Mouse (Mus musculus) heart, embryonic 14.5 days (tissue): ENCODE results near the gene Nfic. TPM values are rescaled to one million over a fixed set of nuclear protein-coding genes. Genes with fewer than 3 reads are reported as not detected.

Experiments
- ATAC-seq: fragments of 200-750 bp; cut with Nextera tagmentation; 2 replicates; pipeline ENCODE4 v1.8.0; 2017; ENCODE audit warnings: low read depth, moderate TSS enrichment; ENCODE audit not compliant: insufficient number of reproducible peaks, insufficient read depth, low FRiP score
- H3K27ac ChIP-seq, 2 experiments: fragments of 200-500 bp in 1 of 2; fragments of 300-500 bp in 1 of 2; sonication (generic) in 1 of 2; replicated peaks in 1 of 2; 2 replicates each; pipeline ENCODE4 v1.5.1; 2012 to 2014; ENCODE audit warnings: low read depth in 2 of 2, low read length in 2 of 2, control low read depth in 1 of 2, mild to moderate bottlenecking in 1 of 2, mixed read lengths in 1 of 2; ENCODE audit not compliant: control insufficient read depth in 1 of 2, insufficient read depth in 1 of 2
- H3K27me3 ChIP-seq: fragments of 300-500 bp; sonication (generic); 2 replicates; pipeline ENCODE4 v1.6.1; 2014; ENCODE audit warnings: mild to moderate bottlenecking, low read length, control low read depth; ENCODE audit not compliant: control insufficient read depth, insufficient read depth
- H3K36me3 ChIP-seq: fragments of 300-500 bp; sonication (generic); 2 replicates; pipeline ENCODE4 v1.6.1; 2014; ENCODE audit warnings: mild to moderate bottlenecking, control low read depth, low read length, mixed read lengths; ENCODE audit not compliant: control insufficient read depth, insufficient read depth
- H3K4me1 ChIP-seq, 2 experiments: fragments of 200-500 bp in 1 of 2; fragments of 300-500 bp in 1 of 2; sonication (generic) in 1 of 2; 2 replicates each; pipeline ENCODE4 v1.6.1; 2012 to 2014; ENCODE audit warnings: low read length in 2 of 2, control low read depth in 1 of 2, mixed read lengths in 1 of 2; ENCODE audit not compliant: control insufficient read depth in 2 of 2, insufficient read depth in 2 of 2
- H3K4me2 ChIP-seq: fragments of 300-500 bp; sonication (generic); 2 replicates; pipeline ENCODE4 v1.6.1; 2014; ENCODE audit warnings: mild to moderate bottlenecking, low read length
- H3K4me3 ChIP-seq, 2 experiments: fragments of 200-500 bp in 1 of 2; fragments of 300-500 bp in 1 of 2; sonication (generic) in 1 of 2; 2 replicates each; pipeline ENCODE4 v1.5.1; 2012 to 2014; ENCODE audit warnings: low read length in 2 of 2, mild to moderate bottlenecking in 2 of 2, control low read depth in 1 of 2, low read depth in 1 of 2, moderate library complexity in 1 of 2; ENCODE audit not compliant: control insufficient read depth in 1 of 2, insufficient read depth in 1 of 2
- H3K9ac ChIP-seq: fragments of 300-500 bp; sonication (generic); 2 replicates; pipeline ENCODE4 v1.6.1; 2014; ENCODE audit warnings: mild to moderate bottlenecking, low read length
- H3K9me3 ChIP-seq: fragments of 300-500 bp; sonication (generic); 2 replicates; pipeline ENCODE4 v1.6.1; 2016; ENCODE audit warnings: low read length, control low read depth; ENCODE audit not compliant: control insufficient read depth
- WGBS: fragments of 180-500 bp; shearing (Covaris S2); extraction: QIAGEN DNeasy Blood & Tissue Kit; methylation state at CpG from one replicate; pipeline ENCODE4 v1.1.7; 2014; 5-methylcytosine and 5-hydroxymethylcytosine counted together
- polyA plus RNA-seq: library from polyadenylated mRNA; unstranded; fragments of >200 nt; fragmentation: Nextera tagmentation; extraction: Ambion mirVana; gene quantifications from 2 replicates; pipeline ENCODE4 v1.2.1, GENCODE M21; 2014

Nfic gene
- polyA plus RNA-seq, 1 experiment from 2014 or later, result 47.0 TPM

DNA sequence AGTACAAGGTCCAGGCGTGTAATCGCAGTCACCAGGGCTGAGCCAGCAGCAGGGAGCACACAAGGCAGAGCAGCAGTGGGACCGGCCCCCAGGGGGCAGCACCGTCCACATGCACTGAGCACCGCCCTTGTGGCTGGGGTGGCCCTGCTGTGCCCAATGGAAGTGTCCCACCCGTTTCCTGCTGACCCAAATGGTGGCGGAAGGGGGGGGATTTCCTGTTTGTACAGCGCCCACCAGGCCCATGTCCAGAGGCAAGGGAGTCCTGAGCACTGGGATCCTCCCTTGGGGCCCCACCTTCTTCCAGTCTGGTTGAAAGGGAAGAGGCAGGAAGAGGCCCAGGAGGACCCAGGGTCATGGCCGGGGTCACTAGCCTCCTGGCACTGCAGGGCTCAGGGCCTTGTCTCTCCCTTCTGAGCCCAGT is 46.6 kb downstream of the Nfic start:
- peaks cover 59 to 81% of the 10 kb centered on the region in 2 experiments for H3K4me1 ChIP-seq
- H3K27ac ChIP-seq, result peak overlapping the region; percentile 24 to 97
- no peak overlapping the region for H3K4me3 ChIP-seq
- H3K9me3 ChIP-seq, result no peaks in the 10 kb centered on the region
- peak; percentile 37 for ATAC-seq
- H3K36me3 ChIP-seq, result peaks cover 52% of the 10 kb centered on the region
- H3K4me2 ChIP-seq, result no peak overlapping the region
- H3K27me3 ChIP-seq, result no peaks in the 10 kb centered on the region
- WGBS, result 26% methylated on average over 9 of the region's 9 CpGs
- H3K9ac ChIP-seq, result no peak overlapping the region; the same call in 1 of the 2 replicates

DNA sequence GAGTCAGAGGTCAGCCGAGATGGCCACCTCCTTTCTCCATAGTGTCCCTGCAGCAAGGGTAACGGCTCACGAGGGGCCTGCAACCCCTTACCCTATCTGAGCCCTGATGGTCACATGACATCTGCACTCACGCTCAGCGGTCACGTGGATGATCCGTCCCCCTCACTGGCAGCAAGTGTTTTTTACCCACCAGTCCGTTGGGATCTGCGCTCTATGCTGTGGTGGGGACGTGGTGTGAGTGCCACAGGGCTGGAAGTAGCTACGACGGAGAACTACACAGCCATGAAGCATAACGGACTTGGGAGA is 47.1 kb downstream of the Nfic start:
- no peak overlapping the region for H3K4me2 ChIP-seq
- H3K4me1 ChIP-seq, result peaks cover 55 to 80% of the 10 kb centered on the region in 2 experiments
- peak overlapping the region; percentile 24 to 97; a peak in 3 of 4 replicates for H3K27ac ChIP-seq
- H3K9ac ChIP-seq, result peak overlapping the region; percentile 38; the same call in 1 of the 2 replicates
- no peaks in the 10 kb centered on the region for H3K27me3 ChIP-seq
- no peak overlapping the region for H3K4me3 ChIP-seq
- no peaks in the 10 kb centered on the region for H3K9me3 ChIP-seq
- 46% methylated on average over 13 of the region's 13 CpGs for WGBS
- no peak for ATAC-seq
- H3K36me3 ChIP-seq, result peaks cover 57% of the 10 kb centered on the region

DNA sequence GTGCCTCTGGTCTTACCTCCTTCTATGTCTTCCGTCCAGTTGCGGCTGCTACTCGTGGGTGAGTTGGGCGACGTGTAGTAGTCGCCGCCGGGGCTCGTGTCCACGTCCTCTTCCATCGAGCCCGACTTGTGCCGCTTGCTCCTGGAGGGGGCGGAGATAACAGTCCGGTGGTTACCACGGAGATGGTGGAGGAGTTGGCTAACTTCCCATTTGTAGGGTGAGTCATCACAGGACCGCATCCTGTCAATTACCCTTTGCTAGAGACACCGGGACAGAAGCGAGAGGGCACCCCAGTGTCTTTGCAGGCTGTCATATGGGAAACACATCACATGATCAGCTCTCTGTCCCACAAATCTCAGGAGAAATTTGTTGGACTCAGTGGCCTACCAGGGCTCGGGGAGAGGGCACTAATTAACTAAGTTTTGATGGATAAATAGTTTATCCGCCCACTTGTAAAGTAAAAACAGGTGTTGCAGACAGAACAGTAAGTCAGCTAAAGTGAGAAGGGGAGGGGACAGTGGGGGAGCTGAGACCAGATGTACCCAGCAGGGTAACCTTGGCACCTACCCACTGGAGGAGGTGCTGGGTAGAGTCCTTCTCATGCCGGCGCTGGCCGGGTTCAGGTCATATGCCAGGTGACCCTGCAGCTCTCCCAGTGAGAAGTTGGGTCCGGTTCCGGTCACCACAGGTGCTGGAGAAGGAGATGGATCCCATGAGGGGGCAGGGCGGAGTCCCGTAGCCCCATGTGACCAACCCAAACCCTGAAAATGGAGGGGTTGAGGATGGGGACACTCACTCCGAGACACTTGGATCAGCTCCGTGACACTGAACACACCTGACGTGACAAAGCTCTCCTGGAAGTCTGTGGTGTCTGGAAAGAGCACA is 47.7 kb downstream of the Nfic start:
- peak overlapping the region; percentile 42 to 97 for H3K27ac ChIP-seq
- peaks cover 59% of the 10 kb centered on the region for H3K36me3 ChIP-seq
- no peaks in the 10 kb centered on the region for H3K27me3 ChIP-seq
- H3K4me2 ChIP-seq, result peak overlapping the region; percentile 56
- no peaks in the 10 kb centered on the region for H3K9me3 ChIP-seq
- H3K4me1 ChIP-seq, result peaks cover 52 to 80% of the 10 kb centered on the region in 2 experiments
- 22% methylated on average over 31 of the region's 31 CpGs for WGBS
- ATAC-seq, result 0 out of 2 replicates have a peak, but pooled peaks have one; percentile 17
- H3K4me3 ChIP-seq, result peak overlapping the region; percentile 26 to 34
- peak overlapping the region; percentile 64 for H3K9ac ChIP-seq

- peak overlapping the region; percentile 56 for H3K4me2 ChIP-seq
- peak overlapping the region; percentile 42 to 97 for H3K27ac ChIP-seq
- no peak for ATAC-seq
- H3K4me3 ChIP-seq, result peak overlapping the region; percentile 26 to 34
- peak overlapping the region; percentile 64 for H3K9ac ChIP-seq
- 27% methylated on average over 24 of the region's 24 CpGs for WGBS
- peaks cover 56% of the 10 kb centered on the region for H3K36me3 ChIP-seq
- peaks cover 50 to 80% of the 10 kb centered on the region in 2 experiments for H3K4me1 ChIP-seq
- no peaks in the 10 kb centered on the region for H3K9me3 ChIP-seq
- no peaks in the 10 kb centered on the region for H3K27me3 ChIP-seq
Observed at GRCm38 (mm10) chr10:81406504-81407440, 48.7 kb downstream of the Nfic start.

DNA sequence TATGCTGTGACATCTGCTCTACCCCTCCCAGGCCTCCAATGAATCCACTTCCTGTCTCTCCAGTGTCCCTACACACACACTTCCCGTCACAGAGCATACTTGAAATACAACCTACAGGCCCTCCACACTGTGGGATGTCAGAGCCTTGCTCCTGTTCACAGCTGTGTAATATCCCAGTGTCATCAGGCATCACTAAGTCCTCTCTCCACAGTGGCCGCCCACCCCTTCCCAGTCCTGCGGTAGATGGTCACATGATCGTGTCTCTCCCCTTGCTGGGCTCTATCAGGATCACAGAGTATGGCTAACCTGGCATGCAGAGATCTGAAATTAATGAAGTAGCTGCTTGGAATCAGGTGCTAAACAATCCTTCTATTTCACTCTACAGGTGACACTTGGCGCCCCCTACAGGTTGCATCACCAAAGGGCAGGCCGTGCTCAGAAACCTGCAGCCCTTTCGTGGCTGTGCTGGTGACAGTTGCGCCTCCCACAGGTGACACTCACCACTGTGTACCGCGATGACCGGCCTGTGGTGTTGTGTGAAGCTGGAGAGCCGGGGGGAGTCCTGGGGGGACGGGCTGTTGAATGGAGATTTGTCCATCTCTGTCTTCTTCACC is 49.7 kb downstream of the Nfic start:
- Histone ChIP-seq H3K36me3 (peaks cover 62% of the 10 kb centered on the region), H3K9me3 (no peaks in the 10 kb centered on the region), H3K4me2 (0 out of 2 replicates have a peak overlapping the region, but pooled peaks have one; percentile 56), H3K27ac (peak overlapping the region in 1 of 2 experiments; percentile 11; a peak in 1 of 4 replicates), H3K4me3 (no peak overlapping the region), H3K9ac (no peak overlapping the region), H3K4me1 (peaks cover 48 to 80% of the 10 kb centered on the region in 2 experiments), H3K27me3 (no peaks in the 10 kb centered on the region)
- WGBS, result 48% methylated on average over 13 of the region's 13 CpGs
- ATAC-seq, result no peak

DNA sequence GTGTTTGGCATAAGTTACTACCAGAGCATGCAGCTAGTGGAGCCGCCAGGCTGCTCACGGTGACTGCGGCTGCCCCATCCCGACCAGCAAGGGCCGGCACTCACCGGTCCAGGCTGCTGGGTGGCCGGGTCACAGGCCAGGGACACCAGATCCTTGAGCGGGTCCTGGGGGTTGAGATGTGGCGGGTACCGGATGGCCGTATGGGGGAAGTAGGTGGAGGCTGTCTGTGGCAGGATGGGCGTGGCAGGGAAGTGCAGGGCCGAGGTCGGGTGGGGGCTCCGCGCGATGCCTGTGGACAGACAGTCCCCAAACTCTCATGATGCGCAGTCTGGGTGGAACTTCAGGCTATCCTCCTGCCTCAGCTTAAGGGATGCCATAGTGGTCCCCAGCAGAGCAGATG is 50.7 kb downstream of the Nfic start:
- Histone ChIP-seq H3K27me3 (no peaks in the 10 kb centered on the region), H3K4me2 (no peak overlapping the region), H3K9me3 (no peaks in the 10 kb centered on the region), H3K9ac (no peak overlapping the region), H3K4me1 (peaks cover 44 to 71% of the 10 kb centered on the region in 2 experiments), H3K36me3 (peaks cover 72% of the 10 kb centered on the region), H3K4me3 (no peak overlapping the region), H3K27ac (no peak overlapping the region)
- WGBS, result 64% methylated on average over 18 of the region's 18 CpGs
- no peak for ATAC-seq

DNA sequence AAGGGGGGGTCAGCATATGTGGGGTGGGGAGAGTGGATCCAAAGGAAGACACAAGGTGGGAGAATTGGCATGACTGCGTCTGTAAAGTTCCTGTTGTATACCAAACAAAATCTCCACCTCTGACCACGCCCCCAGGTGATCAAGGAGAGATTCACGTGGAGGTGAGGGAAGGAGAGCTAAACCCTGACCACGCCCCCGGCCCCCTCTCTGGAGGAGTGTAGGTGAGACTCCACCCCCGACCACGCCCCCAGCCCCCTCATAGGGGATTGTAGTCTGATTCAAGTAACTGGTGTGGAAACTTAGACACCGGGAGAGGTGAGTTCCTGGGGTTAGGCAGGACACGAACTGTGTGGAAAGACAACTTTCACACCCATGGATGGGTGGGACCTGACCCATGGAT is 51.4 kb downstream of the Nfic start:
- Histone ChIP-seq H3K4me1 (peaks cover 44 to 65% of the 10 kb centered on the region in 2 experiments), H3K36me3 (peaks cover 78% of the 10 kb centered on the region), H3K4me2 (no peak overlapping the region), H3K27me3 (no peaks in the 10 kb centered on the region), H3K9me3 (no peaks in the 10 kb centered on the region), H3K4me3 (no peak overlapping the region), H3K27ac (no peak overlapping the region), H3K9ac (no peak overlapping the region)
- ATAC-seq, result no peak
- 36% methylated on average over 9 of the region's 9 CpGs for WGBS
